Mouse (Mus musculus) thymus, adult 2 months (tissue): ENCODE measurements around the gene Pygo1.

ENCODE experiments used
- CTCF ChIP-seq: fragments of 200-500 bp; IDR thresholded peaks from 2 replicates; pipeline ENCODE4 v1.5.1; 2012; ENCODE audit warnings: mild to moderate bottlenecking, control low read depth, low read length, moderate library complexity, borderline replicate concordance; ENCODE audit not compliant: control insufficient read depth, poor library complexity, insufficient read depth; ENCODE audit errors: extremely low read depth
- POLR2A ChIP-seq: fragments of 200-500 bp; IDR thresholded peaks from 2 replicates; pipeline ENCODE4 v1.6.1; 2012; ENCODE audit warnings: mild to moderate bottlenecking, low read length, control low read depth, moderate library complexity; ENCODE audit not compliant: control insufficient read depth, poor library complexity, insufficient read depth; ENCODE audit errors: extremely low read depth

DNA sequence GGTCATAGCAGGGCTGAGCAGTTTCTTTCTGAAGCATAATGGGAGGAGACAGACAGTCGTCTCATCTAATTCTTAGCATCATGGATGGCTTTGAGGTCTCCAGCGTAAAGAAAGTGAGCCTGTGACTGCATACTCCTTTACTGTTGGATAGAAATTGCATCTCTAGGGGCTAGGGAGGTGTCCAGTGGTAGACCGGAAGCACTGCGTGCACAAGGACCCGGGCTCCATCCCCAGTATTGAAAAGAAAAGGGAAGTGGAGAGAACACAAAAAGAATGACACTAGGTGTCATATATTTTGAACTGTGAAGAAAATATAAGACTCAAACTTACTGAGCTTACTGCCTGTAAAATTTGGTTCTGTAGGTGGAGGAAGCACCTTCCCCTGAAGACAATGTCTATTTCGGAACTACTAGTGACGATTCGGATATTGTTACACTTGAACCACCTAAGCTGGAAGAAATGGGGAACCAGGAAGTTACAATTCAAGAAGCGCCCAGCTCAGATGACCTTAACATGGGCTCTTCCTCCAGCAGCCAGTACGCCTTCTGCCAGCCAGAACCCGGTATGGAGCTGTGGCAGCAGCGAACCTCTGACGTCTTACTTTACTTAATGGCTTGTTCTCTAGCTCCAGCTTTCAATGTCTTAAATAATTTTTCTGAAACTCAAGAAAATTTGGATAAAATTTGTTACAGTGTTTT, 76.0 kb downstream of the Pygo1 start:
- no peak for TF ChIP-seq CTCF
- no peak for TF ChIP-seq POLR2A
